ENCODE assay signal across 10 mouse cellular contexts in genomic region chr2:48481209-48481742, GRCm38 (mm10).
DNase-seq lines count a peak whose midpoint lies in the region; ATAC-seq and TF ChIP-seq lines count a peak whose summit lies in the region.
"Had no signal": no experiment of that assay in that cellular context is flagged by ENCODE, and none has a peak within 500 bp of the region (broad histone marks: within the 10 kb centered on the region; RNA-seq: fewer than 3 reads in every experiment).

No protein-coding gene starts in this region.

- H3K4me1 ChIP-seq in kidney, postnatal 0 days (replicated peaks; ENCODE audit: insufficient read depth, low read length) = no peaks in the 10 kb centered on the region
- H3K4me1 ChIP-seq in forebrain, embryonic 15.5 days = peaks cover 12% of the 10 kb centered on the region; the same call in 1 of the 2 replicates
- H3K4me1 ChIP-seq in limb, embryonic 15.5 days = peaks cover 9% of the 10 kb centered on the region
- H3K4me1 ChIP-seq in heart, embryonic 10.5 days = no peaks in the 10 kb centered on the region
- H3K4me1 ChIP-seq in liver, embryonic 12.5 days = no peaks in the 10 kb centered on the region

- H3K9ac ChIP-seq in kidney, postnatal 0 days (ENCODE audit: low read depth, low read length) = no peak overlapping the region
- H3K9ac ChIP-seq in forebrain, embryonic 15.5 days (replicated peaks) = no peak overlapping the region
- H3K9ac ChIP-seq in limb, embryonic 15.5 days = no peak overlapping the region
- H3K9ac ChIP-seq in liver, embryonic 12.5 days = no peak overlapping the region

- no peak overlapping the region for H3K4me2 ChIP-seq in kidney, postnatal 0 days (ENCODE audit: low read length)
- no peak overlapping the region for H3K4me2 ChIP-seq in forebrain, embryonic 15.5 days (replicated peaks)
- H3K4me2 ChIP-seq in limb, embryonic 15.5 days = no peak overlapping the region
- no peak overlapping the region for H3K4me2 ChIP-seq in liver, embryonic 12.5 days

- DNase-seq in kidney, postnatal 0 days (ENCODE audit: low spot score) = peak; percentile 55
- no peak for DNase-seq in kidney, adult 8-10 months
- DNase-seq in yolk sac, embryonic 10.5 days (ENCODE audit: low spot score) = peak; percentile 12
- DNase-seq in heart, embryonic 10.5 days (ENCODE audit: low spot score) = no peak
- DNase-seq: cerebellum, adult 11 months; lung, postnatal 4 days had no signal

- H3K27ac ChIP-seq in kidney, postnatal 0 days = peak overlapping the region; percentile 54; the same call in 1 of the 2 replicates
- peak overlapping the region; percentile 22; the same call in 1 of the 2 replicates for H3K27ac ChIP-seq in forebrain, embryonic 15.5 days (replicated peaks)
- H3K27ac ChIP-seq in limb, embryonic 15.5 days = peak overlapping the region; percentile 58; the same call in 1 of the 2 replicates
- no peak overlapping the region for H3K27ac ChIP-seq in heart, embryonic 10.5 days
- no peak overlapping the region for H3K27ac ChIP-seq in liver, embryonic 12.5 days

- H3K27me3 ChIP-seq in kidney, postnatal 0 days (ENCODE audit: insufficient read depth, low read length) = no peaks in the 10 kb centered on the region
- H3K27me3 ChIP-seq in forebrain, embryonic 15.5 days = no peaks in the 10 kb centered on the region
- no peaks in the 10 kb centered on the region for H3K27me3 ChIP-seq in limb, embryonic 15.5 days
- no peaks in the 10 kb centered on the region for H3K27me3 ChIP-seq in heart, embryonic 10.5 days (ENCODE audit: insufficient read depth, poor library complexity, severe bottlenecking)
- H3K27me3 ChIP-seq in liver, embryonic 12.5 days (replicated peaks) = no peaks in the 10 kb centered on the region

- no peaks in the 10 kb centered on the region for H3K9me3 ChIP-seq in kidney, postnatal 0 days (replicated peaks; ENCODE audit: low read length)
- no peaks in the 10 kb centered on the region for H3K9me3 ChIP-seq in forebrain, embryonic 15.5 days
- no peaks in the 10 kb centered on the region for H3K9me3 ChIP-seq in limb, embryonic 15.5 days
- no peaks in the 10 kb centered on the region for H3K9me3 ChIP-seq in heart, embryonic 10.5 days
- H3K9me3 ChIP-seq in liver, embryonic 12.5 days (replicated peaks) = no peaks in the 10 kb centered on the region

- H3K36me3 ChIP-seq in kidney, postnatal 0 days (ENCODE audit: insufficient read depth, low read length) = no peaks in the 10 kb centered on the region
- no peaks in the 10 kb centered on the region for H3K36me3 ChIP-seq in forebrain, embryonic 15.5 days
- H3K36me3 ChIP-seq in limb, embryonic 15.5 days = no peaks in the 10 kb centered on the region
- no peaks in the 10 kb centered on the region for H3K36me3 ChIP-seq in heart, embryonic 10.5 days
- no peaks in the 10 kb centered on the region for H3K36me3 ChIP-seq in liver, embryonic 12.5 days

- no peak overlapping the region for H3K4me3 ChIP-seq in kidney, postnatal 0 days (replicated peaks; ENCODE audit: low read depth, low read length)
- no peak overlapping the region for H3K4me3 ChIP-seq in forebrain, embryonic 15.5 days
- H3K4me3 ChIP-seq in limb, embryonic 15.5 days = no peak overlapping the region
- no peak overlapping the region for H3K4me3 ChIP-seq in heart, embryonic 10.5 days
- H3K4me3 ChIP-seq in liver, embryonic 12.5 days = no peak overlapping the region

- no peak for ATAC-seq in kidney, postnatal 0 days (replicated peaks; ENCODE audit: low FRiP score, low read depth)
- peak; percentile 77 for ATAC-seq in forebrain, embryonic 15.5 days (replicated peaks)
- no peak for ATAC-seq in limb, embryonic 15.5 days (ENCODE audit: insufficient number of reproducible peaks, low FRiP score, low TSS enrichment, low read depth)
- ATAC-seq in liver, embryonic 12.5 days = no peak
- no peak for ATAC-seq in erythroid progenitor cell, adult 5-6 weeks (replicated peaks; ENCODE audit: low FRiP score, poor library complexity, severe bottlenecking)

- 28% methylated on average over 12 of the region's 12 CpGs for WGBS in kidney, postnatal 0 days
- WGBS in forebrain, embryonic 15.5 days = 8% methylated on average over 12 of the region's 12 CpGs
- 25% methylated on average over 12 of the region's 12 CpGs for WGBS in limb, embryonic 15.5 days
- WGBS in heart, embryonic 10.5 days = 62% methylated on average over 12 of the region's 12 CpGs
- WGBS in liver, embryonic 12.5 days (ENCODE audit: insufficient replicate concordance) = 61% methylated on average over 12 of the region's 12 CpGs

- no peak for TF ChIP-seq CTCF in kidney, postnatal 0 days (IDR thresholded peaks at IDR 0.05; ENCODE audit: low read depth)

Comparison
In these comparisons a context has a peak if more than half of its experiments do, and no peak if none do; other contexts are left out.
1. DNase-seq: peak in kidney, postnatal 0 days (single experiment) and yolk sac, embryonic 10.5 days (single experiment); none in kidney, adult 8-10 months (0 of 2) and heart, embryonic 10.5 days (single experiment).
2. H3K27ac ChIP-seq: peak in kidney, postnatal 0 days (single experiment), forebrain, embryonic 15.5 days (single experiment) and limb, embryonic 15.5 days (single experiment); none in heart, embryonic 10.5 days (single experiment) and liver, embryonic 12.5 days (single experiment).